Mouse (Mus musculus): Measurements from ENCODE around the gene Bad.

Gene Bad

GRCm38 (mm10) chr19:6934195-6934977 lies 7.3 kb upstream of the Bad start, which contains the start of gene Kcnk4:
Kcnk4 (minus strand) TSS chr19:6934515.
- DNase-seq (ENCODE audit: low read depth), result no peak

- DNase-seq (ENCODE audit: low read depth), result peak; percentile 53
These were observed 5.4 kb upstream of the Bad start for GRCm38 (mm10) chr19:6936299-6936698.

GRCm38 (mm10) chr19:6937541-6938465 lies 3.9 kb upstream of the Bad start:
- DNase-seq (ENCODE audit: low read depth), result no peak

- no peak for DNase-seq (ENCODE audit: low read depth)
These were observed 2.3 kb upstream of the Bad start for GRCm38 (mm10) chr19:6939106-6940002.

GRCm38 (mm10) chr19:6940396-6941351 lies 987 bp upstream of the Bad start:
- DNase-seq (ENCODE audit: low read depth), result peak; percentile 33

- peak; percentile 93 for DNase-seq (ENCODE audit: low read depth)
These were observed 609 bp downstream of the Bad start, which contains the start of gene Gpr137 for GRCm38 (mm10) chr19:6942249-6942691. Gpr137 (minus strand) TSS chr19:6942480.

GRCm38 (mm10) chr19:6942764-6943163 lies 1.1 kb downstream of the Bad start:
- DNase-seq (ENCODE audit: low read depth), result no peak

- no peak for DNase-seq (ENCODE audit: low read depth)
These were observed 2.0 kb downstream of the Bad start for GRCm38 (mm10) chr19:6943709-6944108.

- no peak for DNase-seq (ENCODE audit: low read depth)
These were observed 6.1 kb downstream of the Bad start for GRCm38 (mm10) chr19:6947742-6948141.

- no peak for DNase-seq (ENCODE audit: low read depth)
These were observed 6.5 kb downstream of the Bad start for GRCm38 (mm10) chr19:6948186-6948585.

- DNase-seq (ENCODE audit: low read depth), result no peak
These were observed 7.9 kb downstream of the Bad start for GRCm38 (mm10) chr19:6949532-6949931.

GRCm38 (mm10) chr19:6949951-6950350 lies 8.3 kb downstream of the Bad start:
- no peak for DNase-seq (ENCODE audit: low read depth)

GRCm38 (mm10) chr19:6950613-6951153 lies 9.0 kb downstream of the Bad start:
- DNase-seq (ENCODE audit: low read depth), result peak; percentile 63

GRCm38 (mm10) chr19:6951381-6951968 lies 9.8 kb downstream of the Bad start:
- peak; percentile 96 for DNase-seq (ENCODE audit: low read depth)

GRCm38 (mm10) chr19:6951994-6952711 lies 10.5 kb downstream of the Bad start:
- DNase-seq (ENCODE audit: low read depth), result peak; percentile 74

- peak; percentile 84 for DNase-seq (ENCODE audit: low read depth)
These were observed 11.0 kb downstream of the Bad start for GRCm38 (mm10) chr19:6952712-6953037.

GRCm38 (mm10) chr19:6954046-6954445 lies 12.4 kb downstream of the Bad start:
- no peak for DNase-seq (ENCODE audit: low read depth)

GRCm38 (mm10) chr19:6955424-6955823 lies 13.8 kb downstream of the Bad start:
- no peak for DNase-seq (ENCODE audit: low read depth)

- no peak for DNase-seq (ENCODE audit: low read depth)
These were observed 14.8 kb downstream of the Bad start for GRCm38 (mm10) chr19:6956461-6956860.

Measured in 416B (cell line).